Mouse (Mus musculus) ovary, adult 2 months (tissue): Measurements from ENCODE around the gene Lrfn3. TPM values are rescaled to one million over a fixed set of nuclear protein-coding genes. Genes with fewer than 3 reads are reported as not detected.

ENCODE experiments used
- polyA plus RNA-seq: library from polyadenylated mRNA; depleted of rRNA; stranded (reverse); fragments of >200 nt; gene quantifications from 2 replicates; pipeline ENCODE4 v1.2.3, GENCODE M21; 2012; rRNA removed

Lrfn3 gene
- polyA plus RNA-seq, result 32.0 and 32.3 TPM in 2 replicates

DNA sequence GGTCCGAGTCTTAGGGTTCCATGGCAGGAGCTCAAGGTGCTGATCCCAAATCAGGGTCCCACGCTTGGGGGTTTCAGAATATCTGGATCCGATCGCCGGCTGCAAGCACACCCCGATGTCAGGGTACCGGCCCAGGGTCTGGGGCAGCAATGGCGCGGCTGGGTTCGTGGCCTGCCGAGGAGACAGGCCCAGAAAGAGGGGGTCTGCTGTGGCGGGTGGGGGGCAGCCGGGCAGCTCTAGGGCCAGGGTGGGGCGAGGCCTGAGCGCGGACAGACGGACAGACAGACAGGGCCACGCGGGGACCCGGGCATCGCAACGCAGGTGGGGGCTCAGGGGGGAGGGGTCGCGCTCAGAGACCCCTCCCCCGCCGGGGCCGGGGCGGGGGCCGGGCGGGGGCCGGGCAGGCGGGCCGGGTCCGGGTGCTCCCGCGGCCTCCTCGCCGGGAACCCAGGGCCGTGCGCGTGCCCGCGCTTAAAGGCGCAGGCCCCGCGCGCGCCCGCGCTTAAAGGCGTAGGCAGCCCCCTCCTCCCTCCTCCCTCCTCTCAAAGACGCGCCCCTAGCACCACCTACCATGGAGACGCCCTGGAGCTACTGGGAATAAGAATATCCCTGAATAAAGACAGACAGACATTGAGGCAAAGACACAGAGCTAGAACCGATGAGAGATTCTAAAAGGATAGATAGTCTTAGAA lies at the start of gene Lrfn3:
Lrfn3 (minus strand) TSS at position 121 of the 692 bp plus-strand sequence.

DNA sequence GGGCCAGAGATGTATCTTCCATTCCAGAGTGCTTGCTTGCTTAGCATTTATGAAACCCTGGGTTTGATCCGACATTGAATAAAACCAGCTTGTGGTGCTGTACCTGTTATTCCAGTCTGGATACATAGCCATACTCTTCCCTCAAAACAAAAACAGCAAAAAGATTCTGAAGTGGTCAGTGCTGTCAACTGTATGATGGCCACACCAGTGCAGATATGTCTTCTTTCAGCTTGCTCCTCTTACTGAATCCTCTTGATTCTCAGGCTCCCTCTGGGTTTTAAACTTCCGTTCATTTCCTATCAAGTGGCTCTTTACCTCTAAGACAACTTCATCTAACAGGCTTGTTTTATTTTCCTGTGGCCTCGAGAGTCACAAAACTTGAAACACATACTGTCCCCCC lies 38.8 kb downstream of the Lrfn3 start, which contains the start of gene Sdhaf1:
Sdhaf1 (minus strand) TSS at position 101 of the 400 bp plus-strand sequence.

DNA sequence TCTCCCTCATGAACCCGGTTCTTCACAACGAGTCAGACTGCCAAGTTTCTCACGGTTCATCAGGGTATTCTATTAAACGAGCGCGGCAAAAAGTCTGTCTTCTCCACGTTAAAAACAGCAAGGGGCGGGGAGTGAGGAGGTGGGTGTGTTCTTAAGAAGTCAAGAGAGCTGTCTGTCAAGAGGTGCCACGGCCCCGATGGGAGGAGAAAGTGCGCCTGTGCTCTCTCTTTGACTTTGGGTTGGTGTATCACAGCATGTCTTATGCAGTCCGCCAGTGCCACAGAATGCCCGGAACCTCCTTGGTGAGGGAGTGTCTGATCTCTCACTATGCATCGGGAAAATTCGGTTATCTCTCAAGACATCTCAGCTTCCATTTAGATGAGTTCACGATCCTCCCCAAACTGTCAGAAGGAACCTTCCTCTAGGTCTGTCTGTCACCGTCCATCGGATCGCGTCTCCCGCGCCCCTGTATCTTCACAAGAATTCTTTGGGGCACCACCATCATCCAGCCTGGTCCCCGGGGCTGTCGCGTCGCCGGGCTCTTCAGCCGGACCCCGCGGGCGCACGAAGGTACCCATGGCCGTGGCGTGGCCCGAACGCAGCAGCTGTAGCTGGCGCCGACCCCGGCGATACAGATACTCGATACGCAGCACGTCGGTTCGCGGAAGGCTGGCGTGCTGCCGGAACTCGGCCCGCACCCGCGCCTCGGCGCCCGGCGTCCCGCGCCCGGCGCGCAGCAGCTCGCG lies 40.9 kb downstream of the Lrfn3 start, which contains the start of gene E130208F15Rik:
E130208F15Rik (plus strand) TSS at position 202 of the 746 bp plus-strand sequence.

DNA sequence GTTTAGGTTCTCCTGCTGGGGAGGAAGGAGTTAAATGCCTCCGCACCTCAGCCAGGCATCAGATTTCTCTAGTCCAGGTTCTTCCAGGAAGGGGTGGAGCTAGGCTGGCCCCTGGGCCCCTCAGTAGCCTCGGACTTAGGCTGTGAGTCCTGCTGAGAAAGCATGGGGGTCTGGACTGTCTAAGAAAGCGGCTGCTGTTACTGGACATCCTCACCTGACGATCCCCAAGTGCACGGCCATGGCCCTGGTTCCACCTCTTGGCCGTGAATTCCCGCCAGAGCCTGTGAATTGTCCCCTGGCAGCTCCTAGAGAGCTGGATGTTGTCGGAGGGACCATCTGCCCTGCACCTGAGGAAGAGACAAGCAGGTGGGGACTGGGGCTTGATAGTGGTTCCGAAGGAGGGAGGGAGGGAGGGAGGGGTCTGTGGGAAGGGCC lies 47.8 kb downstream of the Lrfn3 start, which contains the start of gene Syne4:
Syne4 (plus strand) TSS at position 87 of the 435 bp plus-strand sequence.

DNA sequence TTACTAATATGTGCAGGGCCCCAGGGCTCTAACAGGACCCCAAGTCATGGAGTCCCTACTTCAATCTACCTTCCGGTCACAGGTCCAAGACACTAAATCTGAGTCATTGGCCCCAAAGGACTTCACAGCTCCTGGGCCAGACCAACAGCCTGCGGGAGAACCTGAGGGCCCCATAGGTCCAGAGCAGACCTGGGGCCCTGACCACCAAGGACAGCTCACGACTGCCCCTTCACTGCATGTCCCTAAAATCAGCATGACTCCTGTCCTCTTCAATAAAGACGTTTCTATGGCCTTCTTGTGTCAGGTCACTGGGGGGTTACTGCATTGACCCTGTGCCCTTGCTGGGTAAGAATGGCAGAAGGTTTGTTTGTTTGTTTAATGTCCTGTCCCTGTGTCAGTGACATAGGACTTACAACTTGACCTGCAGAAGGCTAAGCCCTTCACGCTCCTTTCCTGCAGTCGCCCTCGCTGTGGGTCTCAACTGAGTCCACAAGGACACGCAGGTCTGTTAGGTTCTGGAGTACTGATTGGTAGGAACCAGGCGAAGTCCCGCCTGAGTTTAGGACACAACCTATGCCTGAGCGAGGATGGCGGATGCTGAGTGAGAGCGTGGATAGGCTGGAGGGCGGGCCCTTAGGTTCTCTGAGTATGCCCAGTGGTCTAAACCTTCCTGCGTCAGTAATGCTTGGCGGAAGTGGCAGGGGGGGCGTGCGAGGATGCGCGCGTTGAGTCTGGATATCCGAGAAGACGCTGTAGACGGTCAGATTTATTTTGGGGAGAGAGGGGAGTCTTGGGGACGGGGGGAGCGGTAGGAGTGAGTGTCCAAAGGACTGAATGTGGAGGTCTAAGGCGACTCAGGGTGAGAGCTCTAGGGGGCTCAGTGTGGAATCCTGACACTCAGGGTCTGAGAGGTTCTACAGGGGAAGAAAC lies 54.2 kb downstream of the Lrfn3 start, which contains the start of gene Alkbh6:
Alkbh6 (plus strand) TSS at position 642 of the 930 bp plus-strand sequence.

Other genes with a start within 250 kb of the Lrfn3 start
- gene Zfp382, start 240.8 kb downstream of the Lrfn3 start, polyA plus RNA-seq, result 1.4 and 1.6 TPM in 2 replicates
- 15.8 and 17.8 TPM in 2 replicates for gene Zfp146, start 193.0 kb downstream of the Lrfn3 start, polyA plus RNA-seq
- gene Cox7a1, start 178.6 kb downstream of the Lrfn3 start, polyA plus RNA-seq, result 5.5 and 7.1 TPM in 2 replicates
- gene Capns1, start 164.0 kb downstream of the Lrfn3 start, polyA plus RNA-seq, result 713 and 1,238 TPM in 2 replicates
- 136 and 192 TPM in 2 replicates for gene Polr2i, start 130.8 kb downstream of the Lrfn3 start, polyA plus RNA-seq
- gene Tbcb, start 130.5 kb downstream of the Lrfn3 start, polyA plus RNA-seq, result 61.2 and 66.3 TPM in 2 replicates
- gene Ovol3, start 127.0 kb downstream of the Lrfn3 start, polyA plus RNA-seq, result not detected in 2 replicates
- gene Thap8, start 82.7 kb downstream of the Lrfn3 start, polyA plus RNA-seq, result 0.30 and 0.32 TPM in 2 replicates
- 28.0 and 38.0 TPM in 2 replicates for gene Wdr62, start 82.4 kb downstream of the Lrfn3 start, polyA plus RNA-seq
- gene Clip3, start 71.0 kb downstream of the Lrfn3 start, polyA plus RNA-seq, result 34.0 and 48.6 TPM in 2 replicates
- 232 and 247 TPM in 2 replicates for gene Alkbh6, start 54.1 kb downstream of the Lrfn3 start, polyA plus RNA-seq
- gene Syne4, start 48.0 kb downstream of the Lrfn3 start, polyA plus RNA-seq, result 46.3 and 55.1 TPM in 2 replicates
- gene E130208F15Rik, start 41.0 kb downstream of the Lrfn3 start, polyA plus RNA-seq, result 1.1 and 1.9 TPM in 2 replicates
- 30.7 and 44.4 TPM in 2 replicates for gene Sdhaf1, start 38.9 kb downstream of the Lrfn3 start, polyA plus RNA-seq
- 122 and 192 TPM in 2 replicates for gene Tyrobp, start 51.0 kb upstream of the Lrfn3 start, polyA plus RNA-seq
- gene Hcst, start 57.1 kb upstream of the Lrfn3 start, polyA plus RNA-seq, result 10.0 and 17.3 TPM in 2 replicates
- 2.7 and 3.1 TPM in 2 replicates for gene Nfkbid, start 59.0 kb upstream of the Lrfn3 start, polyA plus RNA-seq
- gene Aplp1, start 82.8 kb upstream of the Lrfn3 start, polyA plus RNA-seq, result 8.6 and 11.4 TPM in 2 replicates
- gene Kirrel2, start 94.9 kb upstream of the Lrfn3 start, polyA plus RNA-seq, result not detected in 2 replicates
- gene Nphs1, start 95.5 kb upstream of the Lrfn3 start, polyA plus RNA-seq, result not detected in 2 replicates
- gene Prodh2, start 130.8 kb upstream of the Lrfn3 start, polyA plus RNA-seq, result 0.24 and 0.52 TPM in 2 replicates
- 26.8 and 28.0 TPM in 2 replicates for gene Arhgap33, start 172.3 kb upstream of the Lrfn3 start, polyA plus RNA-seq
- gene Hspb6, start 189.4 kb upstream of the Lrfn3 start, polyA plus RNA-seq, result 35.0 and 43.0 TPM in 2 replicates
- 16.8 and 22.1 TPM in 2 replicates for gene Proser3, start 189.5 kb upstream of the Lrfn3 start, polyA plus RNA-seq
- gene Lin37, start 197.1 kb upstream of the Lrfn3 start, polyA plus RNA-seq, result 38.6 and 52.1 TPM in 2 replicates
- 54.3 and 70.9 TPM in 2 replicates for gene U2af1l4, start 200.5 kb upstream of the Lrfn3 start, polyA plus RNA-seq
- gene Gm49396, start 200.6 kb upstream of the Lrfn3 start, polyA plus RNA-seq, result 1.2 and 1.7 TPM in 2 replicates
- 84.6 and 110 TPM in 2 replicates for gene Psenen, start 200.9 kb upstream of the Lrfn3 start, polyA plus RNA-seq
- 5.7 and 6.6 TPM in 2 replicates for gene Igflr1, start 202.7 kb upstream of the Lrfn3 start, polyA plus RNA-seq
- 57.6 and 63.3 TPM in 2 replicates for gene Kmt2b, start 226.0 kb upstream of the Lrfn3 start, polyA plus RNA-seq
- 0.88 and 1.4 TPM in 2 replicates for gene Zbtb32, start 236.1 kb upstream of the Lrfn3 start, polyA plus RNA-seq